Mouse (Mus musculus) gastrocnemius, adult 2 months (tissue): Measurements from ENCODE around the gene Txndc11. TPM values are rescaled to one million over a fixed set of nuclear protein-coding genes. Genes with fewer than 3 reads are reported as not detected.
A peak's percentile ranks its signal among the peaks of the same experiment; 100 is the strongest.
"Not testable (repeated sequence)": the region's sequence is repeated elsewhere in the genome, so short reads cannot be mapped to it uniquely, and the experiment has no call there.

ENCODE experiments used
- DNase-seq: peaks from one replicate; pipeline ENCODE4 v3.0.0; 2022
- H3K27ac ChIP-seq: fragments of 200-600 bp; 2 replicates; pipeline ENCODE4 v1.8.1; 2022; ENCODE audit warnings: mild to moderate bottlenecking
- H3K4me3 ChIP-seq: fragments of 200-600 bp; 2 replicates; pipeline ENCODE4 v1.8.1; 2022; ENCODE audit warnings: mild to moderate bottlenecking, moderate library complexity
- CTCF ChIP-seq: fragments of 200-600 bp; IDR thresholded peaks from 2 replicates; pipeline ENCODE4 v1.8.1; 2022; ENCODE audit warnings: antibody characterized with exemption, mild to moderate bottlenecking, moderate library complexity
- intact Hi-C: fragments of 180-260 bp; cut with DNase I; formaldehyde crosslinking; loops from one replicate; pipeline ENCODE4 v1.15.1; 2025
- total RNA-seq, 2 experiments: library from RNA; stranded (reverse); gene quantifications; 2 replicates each; pipeline ENCODE4 v1.2.3; 2021

Gene Txndc11
- total RNA-seq, 2 experiments from 2014 or later: 8.1 to 8.3 TPM

DNA sequence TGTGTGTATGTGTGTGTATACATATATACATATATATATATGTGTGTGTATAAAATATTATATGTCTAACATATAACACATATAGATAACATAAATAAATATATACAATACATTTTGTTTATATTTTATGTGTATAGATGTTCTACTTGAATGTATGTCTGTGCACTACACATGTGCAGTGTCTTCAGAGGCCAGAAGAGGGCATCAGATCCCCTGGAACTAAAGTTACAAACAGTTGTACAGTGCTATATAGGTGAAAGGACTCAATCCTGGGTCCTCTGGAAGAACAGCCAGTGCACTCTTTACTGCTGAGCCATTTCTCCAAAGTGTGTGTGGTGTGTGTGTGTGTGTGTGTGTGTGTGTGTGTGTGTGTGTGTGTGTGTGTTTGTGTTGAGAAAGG, 20.1 kb upstream of the Txndc11 start:
- Histone ChIP-seq H3K4me3 (no peak overlapping the region), H3K27ac (no peak overlapping the region)
- TF ChIP-seq CTCF: peak; percentile 41
- DNase-seq: no peak
- intact Hi-C loops: no loop called here

DNA sequence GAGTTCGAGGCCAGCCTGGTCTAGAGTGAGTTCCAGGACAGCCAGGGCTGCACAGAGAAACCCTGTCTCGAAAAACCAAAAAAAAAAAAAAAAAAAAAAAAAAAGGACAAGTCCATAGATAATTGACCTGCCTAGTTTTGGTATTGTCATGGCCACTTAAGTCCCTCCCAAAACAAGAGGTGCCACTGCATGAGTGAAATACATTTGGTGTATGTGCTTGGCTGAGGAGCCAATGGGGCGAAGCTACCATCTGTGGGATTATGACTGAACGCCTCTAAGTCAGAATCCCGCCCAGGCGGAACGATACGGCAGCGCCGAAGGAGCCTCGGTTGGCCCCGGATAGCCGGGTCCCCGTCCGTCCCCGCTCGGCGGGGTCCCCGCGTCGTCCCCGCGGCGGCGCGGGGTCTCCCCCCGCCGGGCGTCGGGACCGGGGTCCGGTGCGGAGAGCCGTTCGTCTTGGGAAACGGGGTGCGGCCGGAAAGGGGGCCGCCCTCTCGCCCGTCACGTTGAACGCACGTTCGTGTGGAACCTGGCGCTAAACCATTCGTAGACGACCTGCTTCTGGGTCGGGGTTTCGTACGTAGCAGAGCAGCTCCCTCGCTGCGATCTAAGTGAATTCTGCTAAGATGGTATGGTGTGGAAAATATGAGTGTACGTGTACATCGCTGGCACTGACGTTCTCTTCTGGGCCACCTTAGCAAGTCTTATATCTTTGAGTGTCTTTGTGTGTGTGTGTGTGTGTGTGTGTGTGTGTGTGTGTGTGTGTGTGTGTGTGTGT, 9.4 kb upstream of the Txndc11 start:
- peak; percentile 99 for DNase-seq
- H3K27ac ChIP-seq, H3K4me3 ChIP-seq, intact Hi-C loops: not testable (repeated sequence)

DNA sequence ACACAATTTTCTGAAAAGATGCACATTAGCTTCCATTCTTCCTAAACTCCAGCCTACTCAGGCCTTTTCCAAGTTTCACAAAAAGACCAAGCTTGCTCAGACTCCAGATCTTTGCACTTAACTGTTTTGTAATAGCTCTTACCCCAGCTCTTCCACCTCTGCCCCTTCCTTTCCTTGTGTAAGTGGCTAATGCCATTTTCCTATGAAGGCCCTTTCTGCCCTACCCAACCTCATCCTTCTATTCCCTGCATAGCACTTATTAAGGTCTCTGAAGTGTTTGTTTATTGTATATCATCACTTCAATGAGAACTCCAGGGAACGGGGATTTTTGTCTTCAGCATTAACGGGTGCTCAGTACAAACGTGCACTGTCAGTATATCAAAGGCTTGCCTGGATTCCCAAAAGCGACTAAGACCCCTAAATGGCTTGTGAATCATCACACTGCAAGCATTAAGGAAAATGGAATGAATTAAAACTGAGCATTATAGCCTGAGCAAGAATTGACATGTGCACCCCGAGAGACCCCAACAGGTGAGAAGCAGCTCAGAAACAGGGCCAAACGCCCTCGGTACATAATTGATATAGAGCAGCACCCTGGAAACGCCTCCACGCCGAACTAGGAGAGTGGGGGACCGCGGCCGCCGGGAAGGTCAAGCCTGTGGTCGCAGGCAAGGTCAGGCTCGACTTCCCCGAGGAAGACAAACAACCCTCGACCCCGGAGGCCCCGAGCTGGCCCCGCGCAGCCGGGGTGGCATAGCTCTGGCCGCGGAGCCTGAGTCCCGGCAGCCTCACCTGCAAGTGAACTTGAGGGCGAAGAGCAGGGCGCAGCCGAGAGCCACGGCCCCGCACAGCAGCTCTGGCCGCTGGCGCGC, 738 bp downstream of the Txndc11 start:
- intact Hi-C loops: no loop called here
- TF ChIP-seq CTCF: no peak
- peak overlapping the region; percentile 85 for H3K4me3 ChIP-seq
- DNase-seq: no peak
- peak overlapping the region; percentile 98 for H3K27ac ChIP-seq

DNA sequence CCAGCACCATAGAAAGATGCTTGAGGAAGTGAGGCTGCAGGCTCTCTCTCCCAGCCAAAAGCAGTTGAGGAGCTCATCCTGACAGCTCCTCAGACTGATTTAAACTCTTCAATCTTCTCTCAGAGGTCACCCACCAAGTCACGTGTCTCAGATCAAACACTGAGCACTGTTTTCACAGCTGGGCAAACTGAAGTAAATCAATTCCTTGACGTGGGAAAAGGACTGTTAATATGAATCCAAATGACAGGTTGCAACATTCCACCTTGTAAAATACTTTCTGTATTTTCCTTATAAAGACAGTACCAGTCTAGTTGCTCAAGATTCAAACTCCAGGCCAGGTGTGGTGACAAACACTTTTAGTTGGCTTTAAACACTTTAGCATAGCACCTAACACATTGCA, 1.6 kb downstream of the Txndc11 start:
- intact Hi-C loops: no loop called here
- peak overlapping the region; percentile 98; the same call in 1 of the 2 replicates for H3K27ac ChIP-seq

DNA sequence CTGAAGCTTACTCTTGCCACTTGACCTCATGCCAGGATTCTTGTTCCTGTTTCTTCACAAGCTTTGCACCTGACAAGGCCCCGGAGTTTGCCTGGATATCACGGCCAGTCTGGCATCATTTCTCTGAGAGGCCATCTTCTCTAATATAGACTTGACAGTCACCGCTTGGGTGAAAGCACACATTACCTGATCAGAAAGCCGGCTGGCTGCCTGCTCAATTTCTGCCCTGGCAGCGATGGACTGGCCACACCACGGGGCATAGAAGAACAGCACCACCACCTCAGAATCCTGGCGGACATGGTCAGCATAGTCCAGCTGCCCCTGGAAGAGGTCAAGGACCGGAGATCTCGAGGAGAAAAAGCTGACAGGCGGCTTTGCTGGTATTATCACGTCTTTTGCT, 6.1 kb downstream of the Txndc11 start:
- Histone ChIP-seq H3K27ac (peak overlapping the region; percentile 35), H3K4me3 (no peak overlapping the region)
- intact Hi-C loops: no loop called here
- peak; percentile 34 for DNase-seq
- no peak for TF ChIP-seq CTCF

More for the DNA sequence above, 1.6 kb downstream of the Txndc11 start:
- peak overlapping the region; percentile 85 for H3K4me3 ChIP-seq
- TF ChIP-seq CTCF: no peak
- DNase-seq: no peak

DNA sequence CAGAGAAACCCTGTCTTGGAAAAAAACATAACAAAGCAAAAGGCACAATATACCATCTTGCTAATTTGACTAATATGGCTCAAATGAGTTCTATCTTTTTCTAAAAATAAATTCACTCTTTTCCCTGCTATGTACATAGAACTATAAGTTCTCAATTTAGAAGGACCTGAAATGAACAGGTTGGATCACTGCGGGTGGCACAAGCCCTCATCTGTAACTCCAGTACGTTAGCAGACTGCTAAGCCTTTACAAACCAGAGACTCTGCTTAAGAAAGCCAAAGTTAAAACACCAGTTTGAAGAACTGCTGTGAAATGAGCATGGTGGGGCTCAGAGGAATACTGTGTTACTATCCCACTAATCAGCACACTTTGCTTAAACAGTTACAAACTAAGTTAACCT, 9.1 kb downstream of the Txndc11 start:
- no peak overlapping the region for H3K27ac ChIP-seq
- TF ChIP-seq CTCF: no peak
- no peak for DNase-seq
- intact Hi-C loops: no loop called here
- no peak overlapping the region for H3K4me3 ChIP-seq

DNA sequence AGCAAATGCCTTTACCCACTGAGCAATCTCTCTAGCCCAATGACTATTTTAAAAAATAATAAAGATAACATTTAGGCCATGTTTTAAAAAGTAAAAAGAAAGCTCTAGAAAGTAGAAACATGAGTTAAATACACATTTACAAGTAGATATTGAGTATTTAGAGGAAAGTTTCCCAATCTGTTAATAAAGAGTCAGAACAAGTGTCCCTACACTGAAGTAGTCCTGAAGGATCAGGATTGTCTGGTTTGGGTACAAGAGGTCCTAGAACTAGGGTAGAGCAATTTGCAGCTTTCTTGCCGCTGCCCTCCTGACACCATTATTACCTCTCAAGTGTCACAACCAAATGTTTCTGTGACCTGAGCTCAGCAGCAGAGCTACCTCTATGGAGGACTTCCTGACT, 10.3 kb downstream of the Txndc11 start:
- no peak overlapping the region for H3K27ac ChIP-seq
- no peak for TF ChIP-seq CTCF
- H3K4me3 ChIP-seq: no peak overlapping the region
- intact Hi-C loops: no loop called here
- DNase-seq: no peak

DNA sequence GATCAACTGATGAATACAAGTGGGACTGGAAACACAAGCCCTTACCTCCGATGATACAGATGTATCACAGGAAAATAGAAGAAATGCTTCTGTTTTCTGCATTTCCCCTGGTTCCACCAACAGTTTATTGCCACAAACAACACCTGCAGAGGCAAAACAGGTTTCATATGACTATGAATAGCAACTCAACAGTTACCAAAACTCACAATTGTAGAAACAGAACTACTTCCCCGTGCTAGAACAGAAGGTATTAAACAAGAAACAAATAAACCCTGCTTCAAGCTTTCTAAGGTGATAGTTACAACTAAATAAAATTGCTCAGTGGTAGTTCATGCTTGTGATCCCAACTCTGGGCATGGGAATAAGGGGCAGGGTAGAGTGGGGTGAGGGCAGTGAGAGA, 11.8 kb downstream of the Txndc11 start:
- no peak for TF ChIP-seq CTCF
- intact Hi-C loops: no loop called here

DNA sequence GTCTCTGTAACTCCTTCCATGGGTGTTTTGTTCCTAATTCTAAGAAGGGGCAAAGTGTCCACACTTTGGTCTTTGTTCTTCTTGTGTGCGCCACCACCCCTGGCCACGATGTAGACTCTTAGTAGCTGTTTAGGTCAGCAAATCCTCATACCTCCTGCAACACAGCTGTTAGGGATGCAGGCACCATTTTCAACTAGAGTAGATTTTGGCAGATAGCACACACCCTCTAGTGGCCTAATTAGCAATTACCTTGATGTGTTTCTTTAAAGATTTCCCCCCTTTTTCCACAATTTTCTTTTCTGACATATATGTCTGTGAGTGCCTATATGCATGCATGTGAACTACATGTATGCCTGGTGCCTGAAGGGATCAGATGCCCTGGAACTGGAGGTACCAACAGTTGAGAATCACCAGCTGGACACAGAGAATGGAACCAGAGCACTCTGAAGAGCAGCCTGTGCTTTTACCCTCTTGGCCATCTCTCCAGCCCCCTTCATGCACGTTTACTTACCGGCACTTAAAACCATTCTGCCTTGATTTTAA, 25.2 kb downstream of the Txndc11 start:
- intact Hi-C loops: loop anchor here (2.0 kb wide), 1 partner anchor 72 kb away; no protein-coding TSS in a partner anchor
- DNase-seq: no peak
- Histone ChIP-seq H3K27ac (no peak overlapping the region), H3K4me3 (no peak overlapping the region)
- TF ChIP-seq CTCF: peak; percentile 71

More for the DNA sequence above, 11.8 kb downstream of the Txndc11 start:
- DNase-seq: no peak
- Histone ChIP-seq H3K27ac (no peak overlapping the region), H3K4me3 (no peak overlapping the region)

DNA sequence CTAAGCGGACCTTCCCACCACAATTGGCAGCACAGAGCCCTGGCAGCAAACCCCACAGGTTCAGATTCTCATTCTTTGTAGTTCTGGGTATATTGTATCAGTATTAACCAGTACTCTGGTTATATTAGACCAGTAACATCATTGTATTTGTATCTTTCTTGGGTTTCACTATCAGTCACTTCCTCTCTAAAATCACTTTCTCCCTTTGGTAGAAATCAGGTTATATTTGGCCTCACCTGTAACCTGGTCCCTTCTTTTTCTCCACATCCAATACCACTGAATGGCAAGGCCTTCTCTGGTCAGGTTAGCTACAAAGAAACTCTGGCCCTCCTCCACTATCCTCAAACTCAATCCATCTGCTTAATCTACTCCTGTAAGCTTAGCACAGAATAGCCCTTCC, 29.5 kb downstream of the Txndc11 start:
- intact Hi-C loops: no loop called here
- no peak overlapping the region for H3K4me3 ChIP-seq
- no peak for TF ChIP-seq CTCF
- no peak for DNase-seq
- H3K27ac ChIP-seq: no peak overlapping the region

DNA sequence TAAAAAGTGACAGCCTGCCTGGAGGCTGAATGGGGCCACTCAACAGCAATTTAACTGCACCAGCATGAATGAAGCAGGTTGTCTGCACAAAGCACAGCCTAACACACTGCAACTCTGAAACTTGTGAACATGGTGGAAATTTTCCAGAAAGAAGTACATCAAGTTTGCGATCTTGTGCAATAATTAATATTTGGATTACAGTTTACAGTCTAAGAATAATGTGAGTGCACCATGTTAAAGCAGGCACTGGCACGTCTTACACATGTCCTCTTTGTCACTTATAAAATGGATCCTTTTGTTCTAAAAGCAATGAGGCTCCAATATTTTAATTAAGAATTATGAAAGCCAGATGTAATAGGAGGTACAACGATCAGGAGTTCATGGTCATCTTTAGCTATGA, 37.1 kb downstream of the Txndc11 start:
- H3K27ac ChIP-seq: no peak overlapping the region
- H3K4me3 ChIP-seq: no peak overlapping the region
- intact Hi-C loops: no loop called here
- no peak for TF ChIP-seq CTCF
- DNase-seq: no peak

DNA sequence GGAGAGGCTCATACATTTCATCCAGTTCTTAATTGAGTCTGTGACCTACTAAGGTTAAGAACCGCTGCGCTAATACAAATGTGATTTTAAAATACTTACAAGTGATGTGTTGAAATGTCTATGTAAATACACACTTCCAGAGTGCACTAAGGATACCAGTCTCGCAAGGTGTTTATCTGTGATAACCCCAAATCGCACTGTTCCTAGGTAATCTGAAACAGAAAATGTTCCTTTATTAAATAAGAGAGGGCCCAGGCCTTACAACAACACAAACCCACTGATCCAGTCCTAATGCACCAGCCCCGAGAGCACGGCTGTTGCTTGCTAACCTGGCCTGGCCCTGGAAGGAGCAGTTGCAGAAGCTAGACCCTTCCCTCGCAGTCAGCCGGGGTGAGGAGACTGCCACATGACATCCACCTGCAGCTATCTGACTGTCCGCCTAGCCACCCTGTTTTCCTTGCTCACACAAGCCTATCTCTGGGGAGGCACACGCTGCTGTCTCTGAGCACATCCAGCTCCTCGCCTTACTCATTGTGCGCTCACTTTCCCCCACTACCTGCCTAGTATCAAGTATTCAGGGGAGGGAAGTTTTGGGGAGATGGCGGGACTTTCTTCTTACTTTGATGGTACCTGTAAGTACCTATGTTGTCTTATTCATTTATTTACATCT, 40.6 kb downstream of the Txndc11 start:
- TF ChIP-seq CTCF: no peak
- no peak for DNase-seq
- H3K4me3 ChIP-seq: no peak overlapping the region
- no peak overlapping the region for H3K27ac ChIP-seq
- intact Hi-C loops: no loop called here
